Mouse (Mus musculus) intestine, embryonic 14.5 days (tissue): ENCODE data around the gene Tmeff1. TPM values are rescaled to one million over a fixed set of nuclear protein-coding genes. Genes with fewer than 3 reads are reported as not detected.

Source experiments
- ATAC-seq: fragments of 200-750 bp; cut with Nextera tagmentation; replicated peaks from 2 replicates; pipeline ENCODE4 v1.8.0; 2017; ENCODE audit warnings: low read depth, moderate number of reproducible peaks, moderate TSS enrichment, moderate library complexity; ENCODE audit not compliant: low FRiP score, low TSS enrichment
- DNase-seq: peaks from one replicate; pipeline ENCODE4 v3.0.0-alpha.2; 2018; ENCODE audit warnings: low spot score
- H3K27ac ChIP-seq: fragments of 300-500 bp; sonication (generic); 2 replicates; pipeline ENCODE4 v1.5.1; 2014; ENCODE audit warnings: low read depth, mild to moderate bottlenecking, control low read depth
- H3K27me3 ChIP-seq: fragments of 300-500 bp; sonication (generic); replicated peaks from 2 replicates; pipeline ENCODE4 v1.6.1; 2014; ENCODE audit warnings: low read length, control low read depth; ENCODE audit not compliant: control insufficient read depth, insufficient read depth
- H3K36me3 ChIP-seq: fragments of 300-500 bp; sonication (generic); 2 replicates; pipeline ENCODE4 v1.6.1; 2014; ENCODE audit warnings: low read length, control low read depth; ENCODE audit not compliant: control insufficient read depth, insufficient read depth
- H3K4me1 ChIP-seq: fragments of 300-500 bp; sonication (generic); replicated peaks from 2 replicates; pipeline ENCODE4 v1.6.1; 2014; ENCODE audit warnings: low read length, control low read depth, mixed read lengths; ENCODE audit not compliant: control insufficient read depth, insufficient read depth
- H3K4me2 ChIP-seq: fragments of 300-500 bp; sonication (generic); 2 replicates; pipeline ENCODE4 v1.6.1; 2014; ENCODE audit warnings: low read length
- H3K4me3 ChIP-seq: fragments of 300-500 bp; sonication (generic); 2 replicates; pipeline ENCODE4 v1.5.1; 2014; ENCODE audit warnings: low read depth, low read length, control low read depth, mixed read lengths
- H3K9ac ChIP-seq: fragments of 300-500 bp; sonication (generic); 2 replicates; pipeline ENCODE4 v1.6.1; 2014; ENCODE audit warnings: mild to moderate bottlenecking, low read length
- H3K9me3 ChIP-seq: fragments of 300-500 bp; sonication (generic); 2 replicates; pipeline ENCODE4 v1.6.1; 2016; ENCODE audit warnings: low read length, control low read depth; ENCODE audit not compliant: control insufficient read depth
- WGBS: fragments of 180-500 bp; shearing (Covaris S2); extraction: QIAGEN DNeasy Blood & Tissue Kit; methylation state at CpG from one replicate; pipeline ENCODE4 v1.1.7; 2014; 5-methylcytosine and 5-hydroxymethylcytosine counted together
- polyA plus RNA-seq: library from polyadenylated mRNA; unstranded; fragments of >200 nt; fragmentation: Nextera tagmentation; extraction: Ambion mirVana; gene quantifications from 2 replicates; pipeline ENCODE4 v1.2.1, GENCODE M21; 2014

Gene Tmeff1
- polyA plus RNA-seq, 1 experiment from 2014 or later = 64.5 TPM

GRCm38 (mm10) chr4:48592328-48592727, 7.4 kb downstream of the Tmeff1 start:
- DNase-seq (no peak), ATAC-seq (no peak)
- H3K36me3 ChIP-seq = no peaks in the 10 kb centered on the region
- H3K4me3 ChIP-seq = no peak overlapping the region
- H3K9ac ChIP-seq = no peak overlapping the region
- no peak overlapping the region for H3K27ac ChIP-seq
- no peaks in the 10 kb centered on the region for H3K27me3 ChIP-seq
- 51% methylated on average over 5 of the region's 5 CpGs for WGBS
- peaks cover 9% of the 10 kb centered on the region; the same call in 1 of the 2 replicates for H3K4me1 ChIP-seq
- H3K9me3 ChIP-seq = no peaks in the 10 kb centered on the region
- H3K4me2 ChIP-seq = no peak overlapping the region

- Histone ChIP-seq H3K4me2 (no peak overlapping the region), H3K36me3 (no peaks in the 10 kb centered on the region), H3K9ac (no peak overlapping the region), H3K4me3 (no peak overlapping the region), H3K9me3 (no peaks in the 10 kb centered on the region), H3K4me1 (peaks cover 9% of the 10 kb centered on the region), H3K27ac (no peak overlapping the region), H3K27me3 (no peaks in the 10 kb centered on the region)
- WGBS = 92% methylated on average over 7 of the region's 7 CpGs
- ATAC-seq (no peak), DNase-seq (no peak)
Measured at GRCm38 (mm10) chr4:48592844-48593243, 7.9 kb downstream of the Tmeff1 start.

- no peaks in the 10 kb centered on the region; the same call in none of the 2 replicates for H3K4me1 ChIP-seq
- no peaks in the 10 kb centered on the region for H3K27me3 ChIP-seq
- no peak overlapping the region for H3K4me2 ChIP-seq
- no peaks in the 10 kb centered on the region for H3K36me3 ChIP-seq
- no peak overlapping the region for H3K9ac ChIP-seq
- H3K27ac ChIP-seq = no peak overlapping the region
- ATAC-seq (no peak), DNase-seq (peak; percentile 31)
- no peaks in the 10 kb centered on the region for H3K9me3 ChIP-seq
- 81% methylated on average over 7 of the region's 7 CpGs for WGBS
- no peak overlapping the region for H3K4me3 ChIP-seq
Measured at GRCm38 (mm10) chr4:48596111-48596510, 11.1 kb downstream of the Tmeff1 start.

- 82% methylated on average over 3 of the region's 3 CpGs for WGBS
- H3K4me2 ChIP-seq = no peak overlapping the region
Measured at GRCm38 (mm10) chr4:48605650-48606049, 20.7 kb downstream of the Tmeff1 start.

GRCm38 (mm10) chr4:48609485-48609884, 24.5 kb downstream of the Tmeff1 start:
- no peaks in the 10 kb centered on the region for H3K27me3 ChIP-seq
- DNase-seq = no peak
- 92% methylated on average over 9 of the region's 9 CpGs for WGBS
- H3K9me3 ChIP-seq = no peaks in the 10 kb centered on the region
- H3K4me1 ChIP-seq = no peaks in the 10 kb centered on the region
- H3K9ac ChIP-seq = no peak overlapping the region
- no peak for ATAC-seq
- peaks cover 42% of the 10 kb centered on the region for H3K36me3 ChIP-seq
- no peak overlapping the region for H3K4me2 ChIP-seq
- H3K27ac ChIP-seq = no peak overlapping the region
- H3K4me3 ChIP-seq = no peak overlapping the region

More at GRCm38 (mm10) chr4:48605650-48606049, 20.7 kb downstream of the Tmeff1 start:
- H3K4me3 ChIP-seq = no peak overlapping the region
- H3K27me3 ChIP-seq = no peaks in the 10 kb centered on the region
- H3K9me3 ChIP-seq = no peaks in the 10 kb centered on the region
- no peak overlapping the region for H3K27ac ChIP-seq
- DNase-seq (no peak), ATAC-seq (no peak)
- no peak overlapping the region for H3K9ac ChIP-seq
- no peaks in the 10 kb centered on the region for H3K4me1 ChIP-seq
- peaks cover 28% of the 10 kb centered on the region for H3K36me3 ChIP-seq

- ATAC-seq = no peak
- Histone ChIP-seq H3K27ac (no peak overlapping the region), H3K27me3 (no peaks in the 10 kb centered on the region), H3K9me3 (no peaks in the 10 kb centered on the region), H3K9ac (no peak overlapping the region), H3K4me3 (no peak overlapping the region), H3K4me1 (no peaks in the 10 kb centered on the region), H3K36me3 (peaks cover 47% of the 10 kb centered on the region), H3K4me2 (no peak overlapping the region)
- WGBS = 88% methylated on average over 6 of the region's 6 CpGs
- DNase-seq = no peak
Measured at GRCm38 (mm10) chr4:48610251-48610650, 25.3 kb downstream of the Tmeff1 start.

- H3K4me3 ChIP-seq = no peak overlapping the region
- WGBS = 95% methylated on average over 4 of the region's 4 CpGs
- H3K27me3 ChIP-seq = no peaks in the 10 kb centered on the region
- no peak overlapping the region for H3K9ac ChIP-seq
- no peaks in the 10 kb centered on the region for H3K4me1 ChIP-seq
- H3K27ac ChIP-seq = no peak overlapping the region
- no peak overlapping the region for H3K4me2 ChIP-seq
- no peaks in the 10 kb centered on the region for H3K9me3 ChIP-seq
- DNase-seq (no peak), ATAC-seq (no peak)
- H3K36me3 ChIP-seq = peaks cover 44% of the 10 kb centered on the region
Measured at GRCm38 (mm10) chr4:48615483-48615882, 30.5 kb downstream of the Tmeff1 start.

GRCm38 (mm10) chr4:48617201-48617600, 32.2 kb downstream of the Tmeff1 start:
- Histone ChIP-seq H3K27me3 (no peaks in the 10 kb centered on the region), H3K4me1 (no peaks in the 10 kb centered on the region), H3K4me2 (no peak overlapping the region), H3K27ac (no peak overlapping the region), H3K9ac (no peak overlapping the region), H3K36me3 (peaks cover 42% of the 10 kb centered on the region), H3K4me3 (no peak overlapping the region), H3K9me3 (no peaks in the 10 kb centered on the region)
- WGBS = 95% methylated on average over 15 of the region's 15 CpGs
- DNase-seq = no peak
- no peak for ATAC-seq

- Histone ChIP-seq H3K27ac (no peak overlapping the region), H3K4me1 (no peaks in the 10 kb centered on the region), H3K9me3 (no peaks in the 10 kb centered on the region), H3K4me3 (no peak overlapping the region), H3K4me2 (no peak overlapping the region), H3K27me3 (no peaks in the 10 kb centered on the region), H3K36me3 (peaks cover 31% of the 10 kb centered on the region), H3K9ac (no peak overlapping the region)
- DNase-seq (no peak), ATAC-seq (no peak)
- WGBS = 93% methylated on average over 6 of the region's 6 CpGs
Measured at GRCm38 (mm10) chr4:48620121-48620520, 35.1 kb downstream of the Tmeff1 start.
